Mouse (Mus musculus) midbrain, postnatal 0 days (tissue): ENCODE measurements at regions not wholly inside any gene's neighbourhood (a gene's known extent, or its start where the extent isn't known, plus 50 kb on each side); places are given as distances from the start of the nearest gene placed in this dataset.

Source experiments
- ATAC-seq: fragments of 200-750 bp; cut with Nextera tagmentation; 2 replicates; pipeline ENCODE4 v1.8.0; 2017; ENCODE audit warnings: moderate number of reproducible peaks, mild to moderate bottlenecking, moderate TSS enrichment, moderate library complexity; ENCODE audit not compliant: low FRiP score
- DNase-seq: peaks from one replicate; pipeline ENCODE4 v3.0.0-alpha.2; 2015; ENCODE audit warnings: low spot score
- H3K27ac ChIP-seq: fragments of 300-500 bp; sonication (generic); 2 replicates; pipeline ENCODE4 v1.5.1; 2014; ENCODE audit warnings: low read depth, mild to moderate bottlenecking, low read length, mixed read lengths
- H3K27me3 ChIP-seq: fragments of 300-500 bp; sonication (generic); 2 replicates; pipeline ENCODE4 v1.6.1; 2014; ENCODE audit warnings: low read length, control low read depth, mixed read lengths; ENCODE audit not compliant: insufficient read depth
- H3K36me3 ChIP-seq: fragments of 300-500 bp; sonication (generic); 2 replicates; pipeline ENCODE4 v1.6.1; 2014; ENCODE audit warnings: low read length, control low read depth, mixed read lengths; ENCODE audit not compliant: insufficient read depth
- H3K4me1 ChIP-seq: fragments of 300-500 bp; sonication (generic); 2 replicates; pipeline ENCODE4 v1.6.1; 2014; ENCODE audit warnings: mild to moderate bottlenecking, control low read depth, antibody characterized with exemption, low read length, mixed read lengths; ENCODE audit not compliant: insufficient read depth
- H3K4me2 ChIP-seq: fragments of 300-500 bp; sonication (generic); 2 replicates; pipeline ENCODE4 v1.6.1; 2014; ENCODE audit warnings: low read depth, mild to moderate bottlenecking, low read length, mixed read lengths; ENCODE audit not compliant: poor library complexity, severe bottlenecking
- H3K4me3 ChIP-seq: fragments of 300-500 bp; sonication (generic); 2 replicates; pipeline ENCODE4 v1.5.1; 2014; ENCODE audit warnings: low read depth, mild to moderate bottlenecking, low read length, moderate library complexity
- H3K9ac ChIP-seq: fragments of 300-500 bp; sonication (generic); replicated peaks from 2 replicates; pipeline ENCODE4 v1.6.1; 2014; ENCODE audit warnings: mild to moderate bottlenecking, low read length, moderate library complexity, mixed read lengths; ENCODE audit not compliant: poor library complexity, severe bottlenecking
- H3K9me3 ChIP-seq: fragments of 300-500 bp; sonication (generic); 2 replicates; pipeline ENCODE4 v1.6.1; 2016; ENCODE audit warnings: low read length, control low read depth
- CTCF ChIP-seq: IDR thresholded peaks from 2 replicates; pipeline ENCODE4 v1.5.1; 2016; ENCODE audit warnings: antibody characterized with exemption, mild to moderate bottlenecking
- WGBS: fragments of 180-500 bp; shearing (Covaris S2); extraction: QIAGEN DNeasy Blood & Tissue Kit; methylation state at CpG from one replicate; pipeline ENCODE4 v1.1.7; 2014; 5-methylcytosine and 5-hydroxymethylcytosine counted together

DNA sequence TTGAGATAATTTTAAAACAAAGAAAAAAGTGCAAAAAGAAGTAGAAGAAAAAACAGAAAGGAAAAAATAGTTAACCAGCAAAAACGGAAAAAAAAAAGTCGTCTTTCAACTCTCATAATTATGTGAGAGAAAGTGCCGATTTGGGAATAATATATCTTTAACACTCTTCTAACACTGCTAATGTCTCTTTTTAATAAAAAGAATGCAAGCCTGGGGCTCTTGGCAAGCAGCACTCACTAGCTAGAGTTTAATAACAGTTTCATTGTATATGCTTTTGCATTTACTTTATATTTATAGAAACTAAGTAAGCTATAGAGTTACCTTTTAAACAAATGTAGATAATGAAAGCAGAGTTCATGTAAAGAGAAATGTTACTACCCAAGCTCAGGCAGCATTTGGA is 107.5 kb downstream of the 4930444P10Rik start:
- WGBS = 88% methylated on average over 3 of the region's 3 CpGs
- Histone ChIP-seq H3K27me3 (no peaks in the 10 kb centered on the region), H3K36me3 (no peaks in the 10 kb centered on the region), H3K4me1 (no peaks in the 10 kb centered on the region), H3K4me3 (no peak overlapping the region), H3K9me3 (no peaks in the 10 kb centered on the region), H3K9ac (no peak overlapping the region), H3K27ac (no peak overlapping the region), H3K4me2 (no peak overlapping the region)
- TF ChIP-seq CTCF = no peak
- DNase-seq (no peak), ATAC-seq (no peak)

- Histone ChIP-seq H3K4me1 (no peaks in the 10 kb centered on the region), H3K4me2 (no peak overlapping the region), H3K4me3 (no peak overlapping the region), H3K36me3 (no peaks in the 10 kb centered on the region), H3K27ac (no peak overlapping the region), H3K9ac (no peak overlapping the region), H3K27me3 (no peaks in the 10 kb centered on the region), H3K9me3 (no peaks in the 10 kb centered on the region)
- no peak for DNase-seq
- no peak for ATAC-seq
- TF ChIP-seq CTCF = no peak
These were observed 113.8 kb downstream of the 4930444P10Rik start for GRCm38 (mm10) chr1:15979333-15979732.

GRCm38 (mm10) chr1:15959578-15959977 is 133.5 kb downstream of the 4930444P10Rik start:
- ATAC-seq = no peak
- 91% methylated on average over 2 of the region's 2 CpGs for WGBS
- TF ChIP-seq CTCF = no peak

DNA sequence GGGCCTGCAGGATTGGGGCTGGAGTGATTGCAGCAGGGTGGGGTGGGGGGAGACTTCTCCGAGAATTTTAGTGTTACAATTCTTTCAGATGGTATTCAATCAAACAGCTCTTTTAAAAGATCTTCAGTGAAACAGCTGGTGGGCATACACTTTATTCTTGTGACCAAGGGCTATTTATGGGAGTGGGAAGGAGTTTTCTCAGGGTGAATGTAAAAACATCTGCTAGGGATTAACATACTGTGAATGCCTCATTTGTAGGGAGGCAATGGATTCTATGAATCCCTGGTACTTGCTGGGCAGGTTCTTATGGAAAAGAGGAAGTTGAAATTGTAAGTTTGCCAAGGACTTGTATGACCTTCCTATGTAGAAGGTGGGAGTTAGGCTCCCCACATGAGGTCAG is 134.5 kb downstream of the 4930444P10Rik start:
- no peak for DNase-seq
- no peaks in the 10 kb centered on the region for H3K36me3 ChIP-seq
- no peak for ATAC-seq
- H3K27me3 ChIP-seq = no peaks in the 10 kb centered on the region
- no peak overlapping the region for H3K4me3 ChIP-seq
- TF ChIP-seq CTCF = no peak
- H3K27ac ChIP-seq = no peak overlapping the region
- no peaks in the 10 kb centered on the region for H3K9me3 ChIP-seq
- H3K4me1 ChIP-seq = no peaks in the 10 kb centered on the region
- WGBS = 41% methylated on average over 1 of the region's 1 CpGs
- no peak overlapping the region for H3K4me2 ChIP-seq
- no peak overlapping the region for H3K9ac ChIP-seq

More at GRCm38 (mm10) chr1:15959578-15959977, 133.5 kb downstream of the 4930444P10Rik start:
- H3K27ac ChIP-seq = no peak overlapping the region
- H3K9ac ChIP-seq = no peak overlapping the region
- no peak overlapping the region for H3K4me2 ChIP-seq
- no peaks in the 10 kb centered on the region for H3K36me3 ChIP-seq
- DNase-seq = no peak
- H3K4me1 ChIP-seq = no peaks in the 10 kb centered on the region
- H3K9me3 ChIP-seq = no peaks in the 10 kb centered on the region
- no peak overlapping the region for H3K4me3 ChIP-seq
- no peaks in the 10 kb centered on the region for H3K27me3 ChIP-seq

- ATAC-seq (peak; percentile 47; the same call in 1 of the 2 replicates), DNase-seq (no peak)
- Histone ChIP-seq H3K4me3 (no peak overlapping the region), H3K4me2 (no peak overlapping the region), H3K9me3 (no peaks in the 10 kb centered on the region), H3K27me3 (no peaks in the 10 kb centered on the region), H3K36me3 (no peaks in the 10 kb centered on the region), H3K27ac (no peak overlapping the region), H3K4me1 (no peaks in the 10 kb centered on the region), H3K9ac (no peak overlapping the region)
- TF ChIP-seq CTCF = no peak
- WGBS = 79% methylated on average over 4 of the region's 4 CpGs
These were observed 149.5 kb downstream of the 4930444P10Rik start for GRCm38 (mm10) chr1:15943662-15944061.

- ATAC-seq (no peak), DNase-seq (no peak)
- Histone ChIP-seq H3K9me3 (no peaks in the 10 kb centered on the region), H3K4me2 (no peak overlapping the region), H3K4me1 (no peaks in the 10 kb centered on the region), H3K27me3 (no peaks in the 10 kb centered on the region), H3K9ac (no peak overlapping the region), H3K36me3 (no peaks in the 10 kb centered on the region), H3K4me3 (no peak overlapping the region), H3K27ac (no peak overlapping the region)
- no peak for TF ChIP-seq CTCF
- WGBS = 30% methylated on average over 1 of the region's 1 CpGs
These were observed 150.1 kb downstream of the 4930444P10Rik start for GRCm38 (mm10) chr1:15943041-15943440.
